Mouse (Mus musculus) heart, embryonic 10.5 days (tissue): Measurements from ENCODE around the gene Gm10413. TPM values are rescaled to one million over a fixed set of nuclear protein-coding genes. Genes with fewer than 3 reads are reported as not detected.
"Not testable (repeated sequence)": the region's sequence is repeated elsewhere in the genome, so short reads cannot be mapped to it uniquely, and the experiment has no call there.

Experiments used
- DNase-seq: peaks from one replicate; pipeline ENCODE4 v3.0.0-alpha.2; 2017; ENCODE audit warnings: low spot score
- H3K27ac ChIP-seq: fragments of 300-500 bp; sonication (generic); 2 replicates; pipeline ENCODE4 v1.5.1; 2016; ENCODE audit warnings: mild to moderate bottlenecking
- H3K27me3 ChIP-seq: fragments of 300-500 bp; sonication (generic); 2 replicates; pipeline ENCODE4 v1.6.1; 2016; ENCODE audit warnings: mild to moderate bottlenecking; ENCODE audit not compliant: poor library complexity, insufficient read depth, severe bottlenecking
- H3K36me3 ChIP-seq: fragments of 300-500 bp; sonication (generic); 2 replicates; pipeline ENCODE4 v1.6.1; 2016; ENCODE audit warnings: mild to moderate bottlenecking, moderate library complexity
- H3K4me1 ChIP-seq: fragments of 300-500 bp; sonication (generic); 2 replicates; pipeline ENCODE4 v1.6.1; 2016; ENCODE audit warnings: mild to moderate bottlenecking
- H3K4me3 ChIP-seq: fragments of 300-500 bp; sonication (generic); 2 replicates; pipeline ENCODE4 v1.5.1; 2016; ENCODE audit warnings: mild to moderate bottlenecking, moderate library complexity
- H3K9me3 ChIP-seq: fragments of 300-500 bp; sonication (generic); 2 replicates; pipeline ENCODE4 v1.6.1; 2016; ENCODE audit warnings: mild to moderate bottlenecking, moderate library complexity
- WGBS: fragments of 180-500 bp; shearing (Covaris S2); methylation state at CpG from one replicate; pipeline ENCODE4 v1.1.7; 2016; 5-methylcytosine and 5-hydroxymethylcytosine counted together
- polyA plus RNA-seq: library from polyadenylated mRNA; unstranded; fragments of >200 nt; fragmentation: Nextera tagmentation; extraction: Ambion mirVana; gene quantifications from 2 replicates; pipeline ENCODE4 v1.2.1, GENCODE M21; 2016

The Gm10413 gene
- polyA plus RNA-seq: not detected in 2 replicates

DNA sequence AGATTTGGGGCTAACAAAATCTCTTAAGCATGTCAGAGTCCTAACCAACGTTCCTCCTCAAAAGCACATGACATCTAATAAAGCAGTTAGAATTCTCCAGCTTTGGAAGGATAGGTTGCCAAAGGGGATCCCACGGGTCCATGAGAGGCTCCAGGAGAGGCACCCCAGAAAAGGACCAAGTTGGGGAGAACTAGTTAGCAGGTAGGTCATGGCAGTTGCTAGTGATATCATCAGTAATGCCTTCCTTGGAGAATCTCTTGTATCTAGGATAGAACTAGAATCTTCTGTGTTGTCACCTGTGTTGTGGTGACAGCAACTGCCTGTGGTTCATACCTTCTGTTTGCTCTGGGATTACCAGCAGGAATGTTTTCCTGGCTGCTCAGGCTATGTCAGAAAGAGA lies at the start of gene Gm10413:
Gene Gm10413 (plus strand): TSS at position 301 of the 400 bp plus-strand sequence.
- WGBS: no CpG with 5 or more reads among the region's 2 CpGs
- not testable (repeated sequence) for H3K27ac ChIP-seq, H3K4me3 ChIP-seq, H3K9me3 ChIP-seq, H3K4me1 ChIP-seq, DNase-seq, H3K27me3 ChIP-seq, H3K36me3 ChIP-seq

DNA sequence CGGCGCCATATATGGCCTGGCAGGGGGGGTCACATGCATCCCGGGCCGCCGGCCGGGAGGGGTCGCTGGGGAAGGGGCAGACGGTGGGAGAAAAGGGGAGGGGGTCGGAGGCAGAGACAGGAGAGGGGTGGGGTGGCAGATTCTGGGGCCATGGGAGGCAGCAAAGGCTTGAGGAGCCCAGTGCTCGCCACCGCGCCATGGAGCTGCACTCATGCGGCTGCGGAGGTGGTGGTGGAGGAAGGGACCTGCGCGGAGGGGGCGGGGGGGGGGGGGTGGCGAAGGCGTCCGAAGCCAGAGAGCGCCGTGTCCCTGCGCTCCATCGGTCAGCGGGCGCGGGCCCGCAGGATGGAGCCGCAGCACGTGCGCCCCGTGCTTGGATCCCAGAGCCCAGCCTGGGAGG lies 17.4 kb downstream of the Gm10413 start, which contains the start of gene Gm10409:
Gene Gm10409 (plus strand): TSS at position 301 of the 400 bp plus-strand sequence.
- H3K9me3 ChIP-seq, H3K36me3 ChIP-seq, DNase-seq, H3K4me3 ChIP-seq, H3K27me3 ChIP-seq, H3K4me1 ChIP-seq, H3K27ac ChIP-seq: not testable (repeated sequence)
- WGBS: no CpG with 5 or more reads among the region's 32 CpGs

DNA sequence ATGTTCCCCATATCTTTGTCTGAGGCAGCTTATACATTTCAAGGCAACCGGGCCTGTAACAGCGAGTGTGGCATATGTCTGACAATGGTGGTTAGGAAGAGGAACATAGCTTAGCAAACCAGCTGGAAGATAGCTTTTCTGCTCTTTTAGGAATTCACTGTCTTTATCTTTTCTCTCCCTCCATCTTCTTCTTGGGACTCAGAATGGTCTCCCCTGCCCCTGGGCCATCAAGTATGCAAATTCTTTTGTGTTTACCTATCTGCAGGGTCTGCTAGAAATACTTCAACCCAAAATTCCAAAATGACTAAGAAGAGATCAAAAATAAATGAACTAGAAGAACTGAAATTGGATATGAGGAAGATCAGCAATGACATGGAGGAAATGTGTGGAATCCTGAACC lies 32.9 kb downstream of the Gm10413 start, which contains the start of gene Gm3005:
Gene Gm3005 (plus strand): TSS at position 301 of the 400 bp plus-strand sequence.
- not testable (repeated sequence) for H3K36me3 ChIP-seq, H3K27me3 ChIP-seq, H3K4me1 ChIP-seq, H3K9me3 ChIP-seq, H3K27ac ChIP-seq, H3K4me3 ChIP-seq, DNase-seq
- no CpG with 5 or more reads among the region's 2 CpGs for WGBS

DNA sequence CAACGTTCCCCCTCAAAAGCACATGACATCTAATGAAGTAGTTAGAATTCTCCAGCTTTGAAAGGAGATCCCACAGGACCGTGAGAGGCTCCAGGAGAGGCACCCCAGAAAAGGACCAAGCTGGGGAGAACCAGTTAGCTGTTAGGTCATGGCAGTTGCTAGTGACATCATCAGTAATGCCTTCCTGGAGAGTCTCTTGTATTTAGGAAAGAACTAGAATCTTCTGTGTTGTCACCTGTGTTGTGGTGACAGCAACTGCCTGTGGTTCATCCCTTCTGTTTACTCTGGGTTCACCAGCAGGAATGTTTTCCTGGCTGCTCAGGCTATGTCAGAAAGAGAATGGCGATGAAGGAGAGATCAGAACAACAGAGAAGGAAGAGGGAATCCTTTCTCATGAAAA lies 54.2 kb downstream of the Gm10413 start, which contains the start of gene Gm10408:
Gene Gm10408 (plus strand): TSS at position 301 of the 400 bp plus-strand sequence.
- H3K27me3 ChIP-seq, H3K36me3 ChIP-seq, H3K9me3 ChIP-seq, H3K4me3 ChIP-seq, DNase-seq, H3K4me1 ChIP-seq, H3K27ac ChIP-seq: not testable (repeated sequence)
- WGBS: no CpG with 5 or more reads among the region's 3 CpGs

Other genes starting within 250 kb of the Gm10413 start
- gene Gm5795, start 206.8 kb upstream of the Gm10413 start, polyA plus RNA-seq: 0.17 and 0.39 TPM in 2 replicates
- gene D830030K20Rik, start 186.6 kb upstream of the Gm10413 start, polyA plus RNA-seq: 45.8 and 49.8 TPM in 2 replicates
- gene Gm2956, start 62.5 kb upstream of the Gm10413 start, polyA plus RNA-seq: not detected in 2 replicates
- 5.0 and 6.3 TPM in 2 replicates for gene Gm10409, start 17.5 kb downstream of the Gm10413 start, polyA plus RNA-seq
- gene Gm3005, start 33.0 kb downstream of the Gm10413 start, polyA plus RNA-seq: 9.5 and 13.3 TPM in 2 replicates
- not detected in 2 replicates for gene Gm10408, start 54.3 kb downstream of the Gm10413 start, polyA plus RNA-seq
- not detected in 2 replicates for gene Gm3012, start 239.4 kb downstream of the Gm10413 start, polyA plus RNA-seq